Mouse (Mus musculus) cerebellum, adult 11-12 months (tissue): ENCODE data around the gene Mypn.

ENCODE experiments used
- DNase-seq: peaks from one replicate; pipeline ENCODE4 v3.0.0; 2022

The Mypn gene

GRCm38 (mm10) chr10:63192736-63193135 lies 11.0 kb downstream of the Mypn start:
- DNase-seq = no peak

DNA sequence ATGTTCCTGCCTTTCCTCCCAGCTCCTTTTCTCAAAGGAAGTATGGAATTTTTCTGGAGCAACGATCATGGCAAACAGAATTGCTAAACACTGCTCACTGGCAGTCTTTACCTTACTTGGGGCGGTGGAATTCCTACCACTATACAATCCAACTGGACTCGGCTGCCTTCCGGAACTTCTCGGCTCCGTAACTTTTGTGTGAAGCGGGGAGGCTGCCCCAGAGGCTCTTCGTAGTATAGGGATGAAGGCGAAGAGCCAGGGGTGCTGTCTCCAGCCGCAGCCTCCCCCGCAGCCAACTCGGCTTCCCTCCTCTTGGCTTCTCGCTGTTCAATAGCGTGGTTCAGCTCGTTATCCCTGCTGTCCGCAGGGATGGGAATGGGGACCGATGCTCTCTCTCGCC lies 11.5 kb downstream of the Mypn start:
- no peak for DNase-seq

GRCm38 (mm10) chr10:63184451-63184850 lies 19.3 kb downstream of the Mypn start:
- DNase-seq = no peak

GRCm38 (mm10) chr10:63182177-63182768 lies 21.5 kb downstream of the Mypn start:
- DNase-seq = no peak

DNA sequence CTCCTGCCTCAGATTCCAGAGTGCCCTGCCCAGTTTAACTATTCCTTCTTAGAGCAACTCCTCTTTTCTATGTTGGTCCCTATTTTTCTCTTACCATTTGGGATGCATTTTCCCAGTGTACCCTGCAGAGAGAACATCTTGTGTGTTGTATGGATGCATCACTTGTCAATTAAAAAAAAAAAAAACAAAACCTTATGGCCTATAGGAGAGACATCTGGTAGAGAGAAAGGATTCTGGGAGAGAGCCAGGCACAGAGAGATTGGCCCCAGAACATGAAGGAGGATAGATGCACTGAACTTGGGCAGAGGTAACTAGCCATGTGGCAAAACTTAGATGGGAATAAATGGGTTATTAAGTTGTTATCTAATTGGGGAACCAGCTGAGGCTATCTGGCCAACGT lies 22.6 kb downstream of the Mypn start:
- DNase-seq = no peak

DNA sequence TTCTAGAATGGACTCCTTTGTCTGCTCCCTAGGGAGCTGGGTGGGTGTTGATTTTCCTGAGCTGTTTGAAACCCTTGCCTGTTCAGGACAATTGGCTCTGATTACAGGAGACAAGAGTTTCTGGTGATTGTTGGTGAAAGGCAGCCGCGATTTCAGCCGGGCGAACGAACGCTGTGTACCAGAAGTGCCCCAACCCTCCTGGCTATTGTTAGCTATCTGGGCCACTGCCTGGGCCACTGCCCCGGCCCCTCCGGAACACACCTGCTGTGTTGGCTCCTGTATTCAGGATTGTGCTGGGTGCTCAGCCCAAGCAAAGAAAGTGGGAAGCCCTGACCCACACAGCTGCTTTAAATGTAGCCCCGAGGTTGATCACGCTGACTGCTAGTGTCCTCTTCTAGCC lies 24.2 kb downstream of the Mypn start:
- DNase-seq = no peak

GRCm38 (mm10) chr10:63178318-63178717 lies 25.4 kb downstream of the Mypn start:
- no peak for DNase-seq

GRCm38 (mm10) chr10:63177286-63178140 lies 26.2 kb downstream of the Mypn start:
- no peak for DNase-seq

DNA sequence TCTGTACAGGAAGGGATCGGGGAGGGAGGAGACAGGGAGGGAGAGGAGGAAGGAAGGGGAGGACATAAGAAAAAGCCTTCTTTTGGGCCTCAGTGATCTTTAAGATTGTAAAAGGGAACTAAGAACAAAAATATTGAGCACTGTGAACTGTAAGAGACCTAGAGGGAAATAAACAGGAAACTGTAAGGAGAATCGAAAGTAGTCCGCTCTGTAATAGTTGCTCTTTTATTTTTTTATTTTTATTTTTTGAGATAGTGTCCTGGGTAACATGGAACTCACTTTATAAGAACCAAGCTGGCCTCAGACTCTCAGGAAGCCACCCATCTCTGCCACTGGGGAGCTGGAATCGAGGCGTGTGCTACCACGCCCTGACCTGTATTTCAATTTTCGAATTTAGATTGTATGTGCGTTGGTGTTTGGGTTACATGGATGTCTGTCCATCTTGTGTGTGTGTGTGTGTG lies 27.3 kb downstream of the Mypn start:
- DNase-seq = no peak

GRCm38 (mm10) chr10:63172089-63172488 lies 31.7 kb downstream of the Mypn start:
- DNase-seq = no peak

DNA sequence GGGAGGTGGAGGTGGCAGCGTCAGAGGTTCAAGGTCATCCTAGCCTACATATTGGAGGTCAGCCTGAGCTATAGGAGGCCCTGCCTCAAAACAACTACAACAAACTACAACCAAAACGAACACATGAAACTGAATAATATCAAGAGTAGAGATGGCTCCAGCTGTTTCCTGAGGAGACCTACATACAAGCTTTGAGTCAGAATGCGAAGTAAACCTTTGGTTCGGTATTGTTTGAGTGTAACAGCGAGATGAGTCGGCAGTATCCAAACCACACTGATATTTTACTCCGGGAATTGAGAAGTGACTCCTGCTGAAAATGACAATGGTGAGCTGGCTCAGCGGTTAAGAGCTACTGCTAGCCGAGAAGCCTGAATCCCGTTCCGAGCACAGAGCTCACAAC lies 34.2 kb downstream of the Mypn start:
- no peak for DNase-seq

DNA sequence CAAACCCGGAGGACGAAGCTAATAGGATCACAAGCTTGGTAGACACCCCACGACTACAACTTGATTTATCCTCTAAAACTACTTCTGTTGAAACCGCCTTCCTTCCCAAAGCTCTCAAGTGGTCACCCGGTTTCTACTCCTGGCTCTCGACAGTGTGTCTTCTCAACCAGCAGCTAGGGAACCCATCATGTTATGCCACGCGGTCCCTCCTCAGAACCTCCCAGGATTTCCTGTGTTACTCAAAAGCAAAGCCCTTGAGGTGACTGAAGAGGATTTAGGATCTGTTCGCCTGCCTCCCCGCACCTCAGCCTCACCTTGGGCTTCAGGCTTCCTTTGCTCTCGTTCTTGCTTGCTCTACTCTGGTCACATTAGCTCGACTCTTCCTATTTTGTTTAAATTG lies 35.6 kb downstream of the Mypn start:
- DNase-seq = no peak

DNA sequence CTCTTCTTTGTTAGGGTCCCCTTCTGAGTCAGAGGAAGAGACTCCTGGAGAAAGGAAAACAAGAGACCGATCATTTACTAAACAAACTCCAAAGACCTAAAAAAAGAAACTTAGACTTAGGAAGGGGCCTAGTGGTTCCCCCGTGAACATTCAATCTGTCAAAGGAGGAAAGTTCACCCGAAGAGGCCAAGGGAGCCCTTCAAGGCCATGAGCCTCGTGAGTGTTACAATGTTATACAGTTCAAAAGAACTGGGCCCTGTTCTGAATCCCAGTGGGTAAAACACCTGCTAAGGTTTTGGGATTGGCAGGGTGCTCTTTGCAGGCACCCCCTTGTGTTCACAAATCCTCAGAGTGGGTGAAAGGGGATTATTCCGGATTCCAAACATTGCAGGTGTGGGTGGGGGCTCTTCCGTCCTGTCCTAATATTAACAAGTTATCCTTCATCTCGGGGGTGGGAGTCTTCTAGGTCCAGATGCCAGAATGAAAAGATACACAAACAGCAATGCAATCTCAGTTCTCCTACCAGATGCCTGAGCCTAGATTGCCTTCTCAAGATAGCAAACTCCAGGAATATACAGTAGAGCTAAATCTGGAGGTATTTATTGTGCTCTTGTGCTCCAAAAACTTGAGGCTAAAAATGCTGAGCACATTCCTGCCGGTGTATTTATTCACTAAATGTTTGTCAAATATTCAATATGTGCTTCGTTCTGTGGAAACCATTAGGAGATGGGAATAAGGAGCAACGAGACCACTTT lies 36.3 kb downstream of the Mypn start:
- no peak for DNase-seq

- no peak for DNase-seq
Observed at GRCm38 (mm10) chr10:63165752-63166412, 37.9 kb downstream of the Mypn start.

DNA sequence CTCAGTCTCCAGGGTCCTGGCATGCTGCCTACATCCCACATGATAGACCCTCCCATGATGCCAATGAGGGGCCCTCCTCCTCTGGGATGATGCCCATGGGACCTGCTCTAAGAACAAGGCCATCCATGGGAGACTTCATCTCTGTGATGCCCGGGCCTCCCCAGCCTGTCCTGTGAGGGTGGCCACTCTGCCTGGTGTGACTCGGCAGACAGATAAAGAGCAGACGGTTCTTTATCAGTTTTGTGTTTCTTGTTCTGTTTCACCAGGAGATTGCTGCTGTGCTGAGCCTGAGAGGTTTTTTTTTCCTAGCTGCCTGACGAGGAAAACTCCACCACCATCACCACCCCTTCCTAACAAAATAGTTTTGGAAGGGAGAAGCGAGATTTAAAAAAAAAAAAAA lies 42.5 kb downstream of the Mypn start:
- no peak for DNase-seq

GRCm38 (mm10) chr10:63160671-63161070 lies 43.1 kb downstream of the Mypn start:
- no peak for DNase-seq

DNA sequence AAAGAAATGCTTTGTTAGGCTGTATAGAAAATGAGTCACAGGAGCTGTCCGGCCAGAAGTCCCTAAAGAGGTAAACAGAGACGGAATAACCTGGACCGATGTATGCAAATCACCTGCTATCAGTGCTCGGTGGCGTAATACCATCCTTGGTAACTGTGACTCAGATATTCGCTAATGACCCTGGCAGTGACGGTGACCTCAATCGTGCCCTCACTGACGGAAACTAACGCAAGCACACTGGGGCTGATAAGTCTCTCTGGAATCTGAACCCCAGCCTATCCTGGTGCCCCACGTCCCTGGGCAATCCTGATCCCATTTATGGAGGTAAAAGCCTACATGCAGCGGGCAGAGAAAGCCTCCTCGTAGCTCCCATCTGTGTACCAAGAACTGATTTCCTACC lies 45.6 kb downstream of the Mypn start:
- no peak for DNase-seq

- DNase-seq = no peak
Observed at GRCm38 (mm10) chr10:63157491-63157890, 46.3 kb downstream of the Mypn start.

- no peak for DNase-seq
Observed at GRCm38 (mm10) chr10:63156919-63157318, 46.8 kb downstream of the Mypn start.

DNA sequence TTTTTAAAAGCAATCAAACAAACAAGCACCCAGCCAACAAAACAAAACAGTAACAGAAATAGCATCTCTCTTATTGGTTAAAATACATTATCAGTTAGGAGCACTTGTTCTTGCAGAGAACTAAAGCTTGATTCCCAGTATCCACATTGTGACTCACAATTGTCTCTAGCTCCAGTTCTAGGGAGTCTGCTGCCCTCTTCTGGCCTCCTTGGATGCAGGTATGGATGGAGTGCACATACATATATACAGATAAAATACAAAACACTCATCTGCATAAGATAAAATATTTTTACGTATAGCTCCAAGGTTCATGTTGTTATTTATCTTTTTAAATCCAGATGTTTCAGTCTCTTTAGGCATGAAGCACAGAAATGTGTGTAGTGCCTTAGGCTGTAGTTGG lies 47.4 kb downstream of the Mypn start:
- DNase-seq = no peak

DNA sequence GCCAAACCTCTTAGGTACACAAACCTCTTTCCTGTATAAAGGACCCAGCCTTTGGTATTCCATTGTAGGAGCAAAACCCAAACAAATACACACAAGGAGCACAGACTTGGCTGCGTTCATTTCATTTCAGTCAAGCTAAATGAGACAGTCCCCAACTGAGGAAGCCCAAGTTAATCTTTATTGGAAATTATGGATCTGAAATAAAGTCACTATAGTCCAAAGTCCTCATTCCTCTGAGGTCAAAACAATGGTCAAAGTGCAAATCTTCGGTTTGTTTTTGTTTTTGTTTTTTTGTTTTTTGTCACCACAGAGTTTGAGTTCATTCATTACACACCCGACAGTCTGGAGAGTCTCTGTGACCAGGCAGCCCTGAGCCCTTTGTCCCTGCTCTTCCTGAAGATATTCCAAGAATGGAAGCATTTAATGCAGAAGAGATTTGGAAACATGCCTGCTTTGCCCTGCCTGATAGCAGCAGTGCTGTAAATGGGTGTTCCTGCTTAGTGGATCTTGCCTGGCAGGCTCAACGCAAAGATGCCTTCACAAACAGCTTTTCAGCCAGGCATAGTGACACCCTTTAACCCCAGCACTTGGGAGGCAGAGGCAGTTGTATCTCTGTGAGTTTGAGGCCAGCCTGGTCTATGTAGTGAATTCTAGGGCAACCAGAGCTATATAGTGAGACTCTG lies 47.9 kb downstream of the Mypn start:
- no peak for DNase-seq

GRCm38 (mm10) chr10:63154726-63155125 lies 49.0 kb downstream of the Mypn start:
- DNase-seq = no peak

DNA sequence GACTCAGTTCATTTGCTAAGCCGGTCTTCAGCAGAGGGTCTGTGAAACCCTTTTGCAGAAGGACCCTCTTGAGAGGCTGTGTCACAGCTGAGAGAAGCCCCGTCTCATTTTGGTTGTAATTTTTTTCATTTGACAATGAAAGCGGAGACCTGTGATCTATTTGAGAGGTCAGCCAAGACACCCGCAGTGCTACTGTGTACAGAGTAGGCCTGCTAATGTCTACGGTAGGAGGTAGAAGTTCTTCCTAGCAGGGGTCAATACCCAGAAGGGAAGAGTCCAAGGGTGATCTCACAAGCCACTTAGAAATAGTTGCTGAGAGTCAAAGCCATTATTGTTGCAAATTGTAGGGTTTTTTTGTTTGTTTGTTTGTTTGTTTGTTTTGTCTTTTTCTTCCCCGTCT lies 49.5 kb downstream of the Mypn start:
- DNase-seq = no peak
